Mouse (Mus musculus): ENCODE measurements around the gene Cited4.

Cited4 gene

DNA sequence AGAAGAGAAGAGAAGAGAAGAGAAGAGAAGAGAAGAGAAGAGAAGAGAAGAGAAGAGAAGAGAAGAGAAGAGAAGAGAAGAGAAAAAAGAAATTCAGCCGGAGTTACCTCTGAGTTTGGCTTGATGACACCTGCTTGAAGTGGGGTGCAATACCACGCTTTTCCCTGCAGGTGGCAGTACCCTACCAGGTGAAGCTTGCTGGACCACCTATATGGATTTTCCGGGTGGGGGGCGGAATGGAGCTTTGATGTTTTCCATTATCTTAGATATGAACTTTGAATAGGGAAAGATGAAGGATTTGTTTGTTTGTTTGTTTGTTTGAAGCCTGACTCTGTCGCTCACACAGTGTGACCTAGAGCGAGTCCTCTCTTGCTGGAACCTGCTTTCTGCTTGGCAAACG is 14.6 kb downstream of the Cited4 start:
- no peak for DNase-seq (ENCODE audit: low spot score in 2 of 2)

DNA sequence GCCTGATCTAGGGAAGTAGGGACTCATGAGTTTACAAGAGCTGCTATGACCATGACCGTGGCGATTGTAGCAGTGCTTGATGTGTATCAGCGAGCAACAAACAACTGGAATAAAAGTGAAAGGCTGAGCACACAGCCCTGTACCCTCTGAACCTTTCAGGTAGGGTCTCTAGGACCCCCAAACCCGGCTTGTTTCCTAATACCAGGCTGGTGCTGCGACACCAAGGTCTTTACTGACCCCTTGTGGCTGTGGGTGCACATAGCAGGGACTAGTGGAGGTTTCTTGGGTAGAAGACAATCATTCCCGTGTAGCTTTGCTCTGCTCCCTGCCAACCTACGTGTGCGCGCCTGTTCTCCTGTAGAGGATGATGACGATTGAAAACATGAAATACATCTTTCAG is 15.8 kb downstream of the Cited4 start:
- peak in 1 of 2 experiments; percentile 41 for DNase-seq (ENCODE audit: low spot score in 2 of 2)

DNA sequence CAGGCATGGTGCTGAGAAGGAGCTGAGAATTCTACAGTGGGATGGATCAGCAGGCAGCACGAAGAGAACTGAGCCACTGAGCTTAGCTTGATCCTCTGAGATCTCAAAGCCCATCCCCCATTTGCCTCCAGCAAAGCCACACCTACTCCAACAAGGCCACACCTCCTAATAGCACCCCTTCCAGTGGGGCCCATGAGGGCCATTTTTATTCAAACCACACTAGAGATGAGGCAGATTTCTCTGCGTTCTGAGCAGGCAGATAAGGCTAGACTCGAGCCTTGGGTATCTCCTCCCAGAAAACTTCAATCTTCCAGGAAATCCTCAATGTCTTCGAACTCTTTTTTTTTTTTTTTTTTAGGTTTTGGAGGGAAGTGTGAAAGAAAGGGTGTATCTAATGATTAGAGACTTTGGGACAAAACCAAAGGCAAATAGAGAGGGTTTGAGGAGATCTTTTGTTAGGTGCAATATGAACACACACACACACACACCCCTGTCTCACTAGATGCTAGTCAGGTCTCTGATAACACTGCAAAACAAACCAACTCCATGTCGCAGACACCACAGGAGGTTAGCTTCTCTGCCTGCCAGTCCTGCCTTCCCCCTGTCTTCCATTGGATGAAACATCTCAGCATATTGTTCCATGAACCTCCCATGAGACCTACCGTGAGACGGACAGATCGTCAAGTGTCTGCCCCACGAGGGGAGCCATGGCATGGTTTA is 17.1 kb downstream of the Cited4 start:
- DNase-seq (ENCODE audit: low spot score in 2 of 2) = no peak

DNA sequence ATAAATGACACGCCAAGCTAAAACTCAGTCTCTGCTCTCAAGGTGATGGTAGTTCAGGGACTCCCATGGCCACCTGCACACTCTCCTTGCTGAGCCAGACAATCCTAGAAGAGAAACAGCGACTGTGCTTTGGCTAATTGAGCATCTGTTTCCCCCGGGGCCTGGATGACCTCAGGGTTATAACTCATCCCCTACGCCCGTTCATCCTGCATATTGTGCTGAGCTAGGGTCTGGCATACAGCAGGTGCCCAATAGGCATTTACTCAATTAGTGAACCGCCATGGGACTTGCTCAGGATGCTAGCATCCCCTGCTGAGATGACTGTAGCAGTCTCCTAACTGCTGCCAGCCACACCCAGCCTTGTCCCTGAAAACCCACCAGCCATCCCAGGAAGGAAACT is 20.9 kb downstream of the Cited4 start:
- no peak for DNase-seq (ENCODE audit: low spot score in 2 of 2)

DNA sequence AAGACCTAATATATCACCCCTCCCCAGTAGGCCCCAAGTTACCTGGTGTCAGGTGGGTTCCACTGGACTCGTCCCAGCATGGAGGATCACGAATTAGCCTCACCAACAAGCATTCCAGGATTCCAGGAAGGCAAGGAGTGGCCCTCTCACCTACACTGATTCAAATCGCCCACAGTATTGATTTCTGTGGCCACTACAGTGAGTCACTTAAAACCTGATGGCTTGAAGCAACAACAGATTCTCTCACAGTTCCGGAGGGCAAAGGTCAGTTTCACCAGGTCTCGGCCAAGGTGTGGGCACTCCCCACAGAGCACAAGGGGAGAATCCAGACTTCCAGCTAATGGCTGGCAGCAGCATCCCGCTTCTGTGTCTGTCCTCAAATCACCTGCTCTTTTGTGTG is 22.9 kb downstream of the Cited4 start:
- DNase-seq (ENCODE audit: low spot score in 2 of 2) = no peak

DNA sequence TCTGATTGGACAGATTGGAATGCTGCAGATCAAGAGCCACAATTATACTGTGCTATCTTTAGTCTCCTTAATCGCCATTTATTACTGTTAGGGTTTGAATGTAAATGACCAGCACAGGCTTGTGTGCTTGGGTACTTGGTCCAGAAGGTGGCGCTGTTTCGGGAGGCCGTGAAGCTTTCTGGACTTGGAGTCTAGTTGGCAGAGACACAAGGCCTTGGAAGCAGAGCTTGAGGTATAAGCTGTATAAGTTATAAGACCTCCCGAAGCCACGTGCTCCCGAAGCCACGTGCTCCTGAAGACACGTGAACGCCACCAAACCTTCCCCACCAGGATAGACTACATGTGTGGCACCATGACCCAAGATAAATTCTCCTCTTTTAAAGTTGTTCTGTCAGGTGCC is 26.3 kb downstream of the Cited4 start:
- peak in 1 of 2 experiments; percentile 49 for DNase-seq (ENCODE audit: low spot score in 2 of 2)

DNA sequence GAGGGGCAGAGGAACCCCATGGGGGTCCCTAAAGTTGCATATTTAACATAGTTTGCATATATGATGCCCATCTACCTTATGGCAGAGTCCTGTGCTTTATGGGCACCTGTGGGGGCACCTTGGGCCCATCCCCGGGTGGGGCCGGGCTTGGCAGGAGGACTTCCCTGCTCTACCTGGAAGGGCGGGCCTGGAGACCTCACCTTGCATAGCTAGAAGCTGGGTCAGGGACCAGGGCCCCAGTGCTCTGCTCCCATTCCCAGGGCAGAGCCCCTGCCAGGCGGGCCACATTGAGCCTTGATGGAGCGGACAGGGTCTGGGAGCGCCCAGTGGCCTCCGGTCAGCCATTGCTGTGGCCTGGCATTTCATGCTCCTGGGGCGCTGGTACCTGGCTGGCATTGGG is 31.0 kb downstream of the Cited4 start:
- DNase-seq (ENCODE audit: low spot score in 2 of 2) = no peak

DNA sequence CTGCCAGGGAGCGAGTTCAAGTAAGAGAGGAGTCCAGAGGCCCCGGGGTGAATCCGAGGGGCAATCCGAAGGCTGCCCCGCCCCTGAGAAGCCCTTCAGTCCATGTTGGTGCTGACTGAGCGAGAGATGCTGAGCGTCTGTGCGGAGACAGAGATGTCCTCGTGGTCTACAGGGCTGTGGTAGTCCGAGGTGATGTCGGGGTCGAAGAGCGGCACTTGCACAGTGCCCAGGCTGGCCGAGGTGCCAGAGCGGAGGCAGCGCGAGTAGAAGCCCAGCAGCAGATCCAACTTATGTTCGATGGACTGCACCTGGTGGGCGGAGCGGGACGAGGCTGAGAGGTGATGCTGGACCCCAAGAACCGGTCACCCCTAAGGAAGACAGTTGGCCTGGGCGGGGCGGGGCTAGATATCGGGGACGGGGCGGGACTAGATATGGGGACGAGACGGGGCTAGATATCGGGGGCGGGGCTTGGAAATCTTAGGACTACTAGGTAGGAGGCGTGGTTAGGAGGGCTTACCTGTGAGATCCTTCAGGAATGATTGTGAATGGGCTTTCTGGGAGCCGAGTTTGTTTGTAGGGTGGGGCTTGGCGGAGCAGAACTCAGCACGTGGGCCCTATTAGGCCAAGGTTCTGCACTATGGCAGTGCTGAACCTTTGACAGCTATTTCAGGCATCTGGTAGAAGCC is 31.6 kb downstream of the Cited4 start:
- DNase-seq (ENCODE audit: low spot score in 2 of 2) = no peak

DNA sequence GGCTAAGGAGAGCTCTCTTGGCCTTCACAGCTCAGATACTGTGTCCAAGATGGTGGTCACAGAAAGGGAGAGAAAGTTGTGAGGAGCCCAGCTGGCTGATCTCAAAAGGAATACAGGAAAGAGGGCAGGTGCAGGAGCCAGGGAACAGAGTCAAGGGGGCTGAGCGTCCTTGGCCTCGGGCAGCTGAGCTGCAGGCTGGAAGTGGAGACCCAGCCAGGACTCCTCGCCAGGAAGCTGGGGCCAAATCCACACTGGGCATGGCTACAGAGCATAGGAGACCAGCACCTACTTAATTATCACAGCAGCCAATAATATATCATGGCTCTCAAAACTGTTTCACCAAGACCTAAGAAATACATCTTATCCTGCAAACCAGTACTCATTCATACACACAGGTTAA is 34.8 kb downstream of the Cited4 start:
- no peak for DNase-seq (ENCODE audit: low spot score in 2 of 2)

DNA sequence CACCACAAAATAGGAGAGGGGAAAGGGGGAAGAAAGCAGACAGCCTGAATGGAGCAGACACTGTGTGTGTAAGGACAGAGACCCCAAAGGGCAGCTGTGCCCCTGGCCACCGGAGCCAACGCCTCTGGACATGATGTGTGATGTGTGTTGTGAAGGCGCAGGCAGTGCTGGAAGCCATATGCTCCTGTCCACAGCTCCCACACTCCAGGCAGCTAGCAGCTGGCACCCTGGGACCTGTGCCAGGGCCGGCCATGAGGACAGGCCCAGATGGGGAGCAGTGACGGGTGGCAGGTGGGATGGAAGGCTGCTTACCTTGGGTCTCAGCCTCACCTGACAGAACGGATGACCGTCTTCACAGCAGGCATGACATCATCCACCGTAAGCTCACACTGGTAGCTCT is 35.7 kb downstream of the Cited4 start:
- DNase-seq (ENCODE audit: low spot score in 2 of 2) = no peak

DNA sequence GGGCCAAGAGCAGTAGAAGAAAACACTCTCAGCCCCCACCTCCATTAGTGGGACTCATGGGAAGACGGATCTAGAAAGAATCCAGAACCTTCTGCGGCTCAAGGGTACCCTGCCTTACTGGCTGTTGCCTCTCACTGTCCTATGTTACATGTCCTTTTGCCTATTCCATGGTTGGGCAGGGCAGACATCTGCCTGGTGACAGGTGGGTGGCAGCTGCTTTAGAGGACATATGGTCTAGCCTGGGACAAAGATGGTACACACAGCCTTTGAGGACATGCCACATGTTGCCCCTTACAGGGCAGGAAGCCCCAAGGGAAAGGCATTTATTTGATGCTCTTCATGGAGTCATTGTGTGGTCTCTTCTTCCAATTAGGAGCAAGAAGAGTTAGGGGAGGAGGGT is 36.1 kb downstream of the Cited4 start:
- DNase-seq (ENCODE audit: low spot score in 2 of 2) = no peak

DNA sequence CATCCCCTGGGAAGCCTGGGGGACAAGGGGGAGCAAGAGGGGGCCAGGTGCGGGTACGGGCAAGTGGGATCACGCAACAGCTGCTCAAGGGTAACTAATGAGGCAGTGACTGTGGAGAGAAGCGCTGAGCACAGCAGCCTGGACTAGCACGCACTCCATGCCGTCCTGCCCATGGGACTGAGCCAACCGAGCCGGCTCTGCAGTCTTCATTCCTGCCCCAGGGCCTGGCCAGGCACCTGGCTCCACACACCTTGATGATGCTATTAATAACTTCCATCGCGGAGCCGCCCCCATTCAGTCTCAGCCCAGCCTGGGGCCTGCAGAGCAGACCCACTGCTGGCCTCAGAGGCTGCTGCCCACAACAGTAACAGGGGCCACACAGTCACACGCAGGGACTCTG is 45.9 kb downstream of the Cited4 start:
- DNase-seq (ENCODE audit: low spot score in 2 of 2) = no peak

DNA sequence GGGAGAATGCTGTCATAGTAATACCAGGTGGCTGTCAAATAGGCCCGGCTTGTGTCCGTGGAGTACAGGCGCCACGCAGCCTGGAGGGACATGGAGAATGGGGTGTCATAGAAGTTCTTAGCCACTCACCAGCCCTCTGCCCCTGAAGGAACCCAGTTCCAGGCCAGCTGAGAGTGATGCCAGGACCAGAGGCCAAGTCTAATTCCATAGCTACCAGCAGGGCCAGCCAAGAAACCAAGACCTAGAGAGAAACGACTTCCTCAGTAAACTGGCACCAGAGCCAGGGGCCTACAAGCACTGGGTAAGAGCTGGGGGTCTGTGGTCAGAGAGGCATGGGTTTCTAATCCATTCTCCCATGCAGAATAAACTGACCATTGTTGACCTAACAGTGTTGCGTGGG is 46.6 kb downstream of the Cited4 start:
- DNase-seq (ENCODE audit: low spot score in 2 of 2) = no peak

DNA sequence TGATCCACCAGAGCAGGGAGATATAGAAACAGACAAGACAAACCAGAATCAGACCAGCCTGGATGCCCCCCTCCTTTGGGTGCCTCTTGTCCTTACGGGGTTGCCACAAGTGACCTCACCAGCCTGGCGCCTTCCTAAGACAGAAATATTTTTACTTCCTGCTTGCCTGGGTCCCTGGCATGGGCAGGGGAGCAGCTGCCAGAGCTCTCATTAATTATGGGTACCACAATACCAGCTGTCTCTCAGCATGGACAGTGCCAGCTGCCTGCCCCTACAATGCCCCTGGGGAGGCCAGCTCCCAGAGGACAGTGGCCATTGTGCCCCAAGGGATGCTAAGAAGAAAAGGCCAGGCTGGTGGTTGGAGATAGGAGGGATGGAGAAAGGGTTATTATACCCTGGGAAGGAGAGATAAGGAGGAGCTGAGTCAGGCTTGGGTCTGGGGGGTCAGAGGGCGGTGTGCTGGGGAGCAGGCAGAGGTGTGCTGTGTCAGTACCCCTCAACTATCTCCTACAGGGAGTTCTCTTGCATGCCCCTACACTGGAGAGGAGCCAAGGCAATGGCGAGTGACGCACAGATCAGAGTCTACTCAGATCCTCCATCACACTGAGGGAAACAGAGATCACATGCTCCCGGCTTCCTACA is 47.6 kb downstream of the Cited4 start:
- DNase-seq (ENCODE audit: low spot score in 2 of 2) = no peak

DNA sequence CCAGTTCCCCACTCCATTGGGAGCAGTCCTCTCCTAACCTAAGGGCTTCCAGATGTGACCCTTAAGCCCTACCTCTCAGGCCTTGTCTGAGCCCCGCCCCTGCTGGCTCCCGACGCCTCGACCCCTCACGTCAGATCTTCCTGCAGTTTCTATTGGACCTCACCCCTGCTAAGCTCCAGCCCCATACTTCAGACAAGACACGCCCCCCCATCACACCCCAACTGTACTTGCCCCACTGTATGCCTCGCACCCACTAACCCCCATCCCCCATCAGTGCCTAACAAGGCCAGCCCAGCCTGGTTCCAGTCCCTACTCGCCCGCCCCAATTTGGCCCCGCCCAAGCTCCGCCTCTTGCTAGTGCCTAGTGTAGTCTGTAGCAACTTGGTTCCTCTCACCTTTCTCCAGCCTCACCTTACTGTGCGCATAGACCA is 49.8 kb downstream of the Cited4 start:
- DNase-seq (ENCODE audit: low spot score in 2 of 2) = peak; percentile 49 to 65

DNA sequence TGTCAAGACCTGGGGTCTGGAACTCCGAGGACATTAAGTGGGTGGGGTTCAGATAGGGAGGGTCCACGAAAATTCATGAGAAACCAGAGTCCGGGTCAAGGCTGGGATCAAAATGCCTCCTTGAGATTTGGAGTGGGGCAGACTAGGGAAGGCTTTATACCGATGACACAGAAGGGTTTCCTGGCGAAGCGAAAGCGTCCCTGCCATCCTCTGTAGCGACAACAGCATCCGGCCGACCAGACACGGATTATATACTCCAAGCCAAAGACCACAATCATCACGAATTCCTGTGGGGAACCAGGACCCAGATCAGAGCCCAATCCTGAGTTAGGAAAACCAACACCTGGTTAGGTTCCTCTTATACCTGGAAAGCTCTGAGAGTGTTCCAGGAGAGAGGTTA is 50.4 kb downstream of the Cited4 start:
- no peak for DNase-seq (ENCODE audit: low spot score in 2 of 2)
